Comparison of ENCODE assay signal across 23 mouse cellular contexts in genomic region chr2:70967216-70967615, GRCm38 (mm10).
A peak's percentile ranks its signal among the peaks of the same experiment; 100 is the strongest.
DNase-seq lines count a peak whose midpoint lies in the region.
"Had no signal": no experiment of that assay in that cellular context is flagged by ENCODE, and none has a peak within 500 bp of the region (broad histone marks: within the 10 kb centered on the region; RNA-seq: fewer than 3 reads in every experiment).

No protein-coding gene starts in this region.

- peaks cover 12% of the 10 kb centered on the region; the same call in 1 of the 2 replicates for H3K36me3 ChIP-seq in embryonic facial prominence, embryonic 10.5 days (replicated peaks)
- H3K36me3 ChIP-seq: embryonic facial prominence, embryonic 12.5 days; forebrain, embryonic 12.5 days; heart, embryonic 10.5 days; hindbrain, embryonic 12.5 days had no signal

- H3K4me3 ChIP-seq in embryonic facial prominence, embryonic 10.5 days, result no peak overlapping the region
- H3K4me3 ChIP-seq: embryonic facial prominence, embryonic 12.5 days; forebrain, embryonic 12.5 days; heart, embryonic 10.5 days; hindbrain, embryonic 12.5 days had no signal

- WGBS in embryonic facial prominence, embryonic 10.5 days, result 85% methylated on average over 1 of the region's 1 CpGs

- H3K27ac ChIP-seq in embryonic facial prominence, embryonic 10.5 days (replicated peaks), result no peak overlapping the region
- H3K27ac ChIP-seq: embryonic facial prominence, embryonic 12.5 days; forebrain, embryonic 12.5 days; heart, embryonic 10.5 days; hindbrain, embryonic 12.5 days had no signal

- H3K27me3 ChIP-seq in embryonic facial prominence, embryonic 10.5 days (replicated peaks; ENCODE audit: low read depth, poor library complexity, severe bottlenecking), result no peaks in the 10 kb centered on the region
- H3K27me3 ChIP-seq: CH12.LX; embryonic facial prominence, embryonic 12.5 days; forebrain, embryonic 12.5 days; hindbrain, embryonic 12.5 days; Patski had no signal

- peaks cover 4% of the 10 kb centered on the region; the same call in 1 of the 2 replicates for H3K4me1 ChIP-seq in embryonic facial prominence, embryonic 10.5 days
- H3K4me1 ChIP-seq: embryonic facial prominence, embryonic 12.5 days; forebrain, embryonic 12.5 days had no signal

- DNase-seq in A20 (ENCODE audit: low read depth, low spot score), result peak; percentile 41
- peak; percentile 31 for DNase-seq in T-cell, adult 2 months (ENCODE audit: low spot score)
- peak; percentile 70 for DNase-seq in thymus, postnatal 0 days (ENCODE audit: low spot score)
- DNase-seq in thymus, postnatal 36 days, result peak; percentile 30 to 41
- DNase-seq in embryonic facial prominence, embryonic 10.5 days (ENCODE audit: low spot score), result no peak
- no peak for DNase-seq in spleen, postnatal 4 days (ENCODE audit: low spot score in 2 of 2)
- no peak for DNase-seq in adrenal gland, adult (ENCODE audit: inconsistent age in 2 of 2, low spot score in 1 of 2)
- DNase-seq: adrenal gland, adult 8-10 months; adrenal gland, postnatal 36 days; cerebellum, adult 11 months; cerebellum, adult 8-10 months; cerebellum, postnatal 14 days; embryo, embryonic 11 days; gastrocnemius, postnatal 25 days; heart, adult 11 months; heart, postnatal 10 days; heart, postnatal 4 days had no signal

- no peaks in the 10 kb centered on the region for H3K9me3 ChIP-seq in embryonic facial prominence, embryonic 10.5 days
- H3K9me3 ChIP-seq: embryonic facial prominence, embryonic 12.5 days; forebrain, embryonic 12.5 days; heart, embryonic 10.5 days; hindbrain, embryonic 12.5 days had no signal

Comparison
In these comparisons a context has a peak if more than half of its experiments do, and no peak if none do; other contexts are left out.
1. DNase-seq: peak in A20 (single experiment), T-cell, adult 2 months (single experiment), thymus, postnatal 0 days (single experiment) and thymus, postnatal 36 days (2 of 2); none in embryonic facial prominence, embryonic 10.5 days (single experiment), spleen, postnatal 4 days (0 of 2) and adrenal gland, adult (0 of 2).